Mouse (Mus musculus): ENCODE data around the gene Nrde2.

The Nrde2 gene

DNA sequence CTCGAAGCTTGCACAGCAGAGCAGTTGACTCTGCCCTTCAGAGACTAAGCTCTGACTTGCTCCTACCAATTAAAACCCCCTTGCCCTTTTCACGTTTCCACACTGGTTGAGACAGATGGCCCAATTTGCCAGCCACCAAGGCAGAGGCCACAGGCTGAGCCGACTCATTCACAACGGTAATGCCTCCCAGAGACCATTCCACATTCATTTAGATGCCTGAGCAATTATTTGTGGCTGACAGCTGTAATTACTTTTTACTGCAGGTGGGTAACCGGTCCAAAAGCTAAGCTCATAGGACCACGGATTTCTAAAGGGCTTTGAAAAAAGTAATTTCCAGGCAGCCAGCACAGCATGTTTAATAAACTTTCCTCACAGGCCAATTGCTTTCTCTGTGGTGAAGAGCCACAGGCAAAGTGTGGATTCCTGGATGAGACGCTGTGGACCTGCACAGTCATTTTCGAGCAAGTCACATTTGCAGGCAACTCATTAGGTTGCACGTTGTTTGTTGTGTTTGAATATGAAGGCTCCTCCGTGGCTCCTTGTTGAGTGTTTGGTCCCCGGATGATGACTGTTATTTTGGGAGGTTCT is 17.1 kb upstream of the Nrde2 start:
- DNase-seq = no peak

DNA sequence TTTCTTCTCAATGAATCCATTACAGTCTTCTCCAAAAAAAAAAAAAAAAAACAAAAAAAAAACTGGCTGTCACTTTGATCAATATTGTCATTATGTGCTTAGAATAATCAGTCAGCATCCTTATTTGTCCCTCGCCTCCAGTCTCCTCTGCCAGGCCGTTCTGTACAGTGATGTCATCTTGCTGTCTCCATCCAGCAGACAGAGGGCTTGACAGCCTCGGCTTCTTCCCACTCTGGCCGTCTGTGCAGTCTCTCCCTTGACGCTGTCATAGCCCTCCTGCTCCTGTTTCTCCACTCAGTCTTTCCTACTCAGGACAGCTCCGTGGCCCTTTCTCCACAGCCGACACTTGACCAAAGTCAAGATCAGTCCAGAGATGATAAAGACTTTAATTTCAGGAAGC is 13.0 kb upstream of the Nrde2 start:
- no peak for DNase-seq

DNA sequence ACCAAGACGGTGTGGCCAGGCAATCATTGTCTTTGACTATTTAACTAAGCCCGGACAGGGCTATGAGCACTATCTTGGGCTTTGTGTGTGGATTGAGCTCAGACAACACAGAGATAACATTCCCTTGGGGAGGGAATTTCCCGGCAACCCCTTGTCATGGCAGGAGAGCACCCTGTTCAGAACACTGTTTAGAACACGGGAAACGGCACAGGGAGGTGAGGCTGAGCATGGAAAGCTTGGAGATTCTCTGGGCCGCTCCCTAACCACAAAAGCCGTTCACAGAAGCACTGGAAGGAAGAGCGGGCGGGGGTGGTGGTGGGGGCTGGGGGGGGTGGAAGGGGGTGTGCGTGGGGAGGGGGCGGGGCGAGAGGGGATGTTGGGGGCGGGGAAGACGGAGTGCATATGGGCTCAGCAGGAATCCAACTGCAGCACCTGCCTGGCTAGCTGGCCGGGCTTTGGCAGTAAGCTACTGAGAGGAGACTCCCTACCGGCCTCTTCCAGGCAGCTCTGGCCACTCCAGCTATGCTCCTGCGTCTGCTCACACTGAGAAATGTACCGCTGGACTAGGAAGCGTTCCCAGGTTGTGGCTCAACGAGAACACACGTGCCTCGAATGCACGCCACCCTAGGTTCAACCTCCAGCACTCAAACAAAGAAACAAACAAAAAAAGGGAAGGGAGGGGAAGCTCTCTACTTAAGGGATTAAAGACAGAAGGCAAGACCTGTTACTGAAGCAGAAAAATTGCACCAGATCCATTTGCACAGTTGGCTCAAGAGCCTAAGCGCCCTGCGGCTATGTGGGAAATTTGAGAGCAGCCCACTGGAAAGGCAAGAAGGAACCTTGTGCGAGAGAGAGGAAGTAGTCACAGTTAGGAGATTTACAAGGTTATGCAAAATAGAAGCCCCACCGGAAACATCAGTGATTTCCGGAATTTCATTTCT is 8.7 kb upstream of the Nrde2 start:
- peak; percentile 89 for DNase-seq

DNA sequence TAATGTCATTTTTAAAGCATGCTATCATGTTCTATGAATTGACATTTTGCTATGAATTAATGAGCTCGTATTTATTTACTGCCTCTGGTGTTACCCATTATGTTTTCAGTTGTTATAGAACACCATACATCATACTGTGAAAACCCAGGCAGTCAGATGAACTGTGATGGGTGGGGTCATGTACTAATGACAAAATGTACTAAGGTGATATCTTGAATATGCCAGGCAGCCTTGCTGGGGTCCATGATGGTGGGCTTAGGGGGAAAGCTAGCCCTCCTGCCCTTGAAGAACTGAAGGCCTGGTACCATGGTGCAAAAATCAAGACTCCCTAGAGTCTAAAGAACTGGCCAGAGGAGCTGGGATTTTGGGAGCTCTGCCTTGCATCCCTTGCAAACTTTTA is 8.0 kb upstream of the Nrde2 start:
- no peak for DNase-seq

DNA sequence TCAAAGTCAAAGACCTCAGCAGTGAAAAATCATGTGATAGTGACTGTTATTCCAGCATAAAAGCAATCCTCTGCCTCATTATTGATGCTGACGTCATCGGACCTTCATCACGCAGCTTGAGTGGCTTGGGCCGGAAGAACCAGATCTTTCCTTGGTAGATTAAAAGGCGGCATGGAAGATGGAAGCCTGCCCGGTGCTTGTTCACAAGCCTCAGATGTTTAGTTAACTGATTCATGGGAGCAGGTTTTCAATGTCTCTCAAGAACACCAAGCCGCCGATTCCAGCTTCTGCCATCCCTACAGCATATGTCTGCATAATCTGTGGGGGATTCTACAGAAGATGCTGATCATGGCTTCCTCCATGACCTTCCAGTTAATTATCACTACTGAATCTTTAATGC is 7.5 kb upstream of the Nrde2 start:
- peak; percentile 39 for DNase-seq

DNA sequence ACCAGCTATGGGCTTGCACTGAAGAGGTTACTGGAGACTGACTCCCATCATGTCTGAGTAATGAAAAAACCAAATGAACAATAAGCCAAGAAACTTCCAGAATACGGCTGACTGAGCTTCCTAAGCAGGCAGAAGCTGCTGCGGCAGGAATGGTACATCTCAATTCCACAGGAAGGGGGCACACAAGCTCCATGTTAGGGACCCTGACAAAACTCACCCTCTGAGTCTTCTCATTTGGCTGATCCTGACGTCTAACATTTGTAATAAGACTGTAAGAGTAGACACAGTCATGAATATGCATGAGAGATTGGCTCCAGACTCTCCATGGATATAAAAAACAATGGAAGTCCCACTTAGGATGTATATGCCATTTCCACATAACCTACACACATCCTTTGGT is 6.7 kb upstream of the Nrde2 start:
- DNase-seq = no peak

DNA sequence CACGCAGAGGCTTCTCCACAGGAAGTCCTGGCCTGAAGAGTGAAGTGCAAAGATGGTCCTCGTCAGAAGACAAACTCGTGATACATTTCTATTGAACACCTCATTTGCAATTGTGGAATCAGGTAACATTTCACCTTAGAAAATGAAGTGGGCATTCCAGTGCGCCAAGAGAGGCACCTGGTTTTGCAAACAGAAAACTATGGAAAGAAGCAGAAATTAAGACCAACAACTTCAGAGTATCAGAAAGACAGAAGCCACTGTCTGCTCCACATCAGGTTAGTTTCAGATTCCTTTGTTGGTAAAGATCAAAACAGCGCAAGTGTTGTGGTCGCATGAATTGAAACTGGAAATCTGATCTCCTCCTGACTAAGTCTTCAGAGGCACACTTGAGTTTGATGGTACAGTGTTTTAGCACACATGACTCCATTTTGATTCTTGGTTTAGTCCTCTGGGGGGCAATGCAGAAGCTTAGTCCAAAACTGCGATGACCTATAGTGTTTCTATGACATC is 5.6 kb upstream of the Nrde2 start:
- DNase-seq = no peak

DNA sequence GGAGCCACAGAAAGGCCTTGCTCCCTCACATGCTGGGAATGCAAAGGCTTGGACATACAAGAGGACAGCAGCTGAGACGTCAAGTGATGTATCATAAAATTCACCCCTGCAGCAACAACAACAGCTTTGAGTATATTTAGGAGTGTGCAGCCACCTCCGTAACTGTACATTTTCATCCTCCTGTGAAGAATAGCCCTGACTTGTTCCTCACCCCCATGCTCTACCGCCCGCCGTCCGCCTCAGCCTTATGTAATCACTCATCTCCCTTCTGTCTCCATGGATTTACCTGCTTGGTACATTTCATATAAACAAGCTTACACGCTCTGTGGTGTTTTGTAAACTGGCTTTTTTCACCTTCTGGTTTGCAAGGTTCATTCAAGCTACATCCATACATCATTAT is 7.0 kb downstream of the Nrde2 start:
- DNase-seq = no peak

DNA sequence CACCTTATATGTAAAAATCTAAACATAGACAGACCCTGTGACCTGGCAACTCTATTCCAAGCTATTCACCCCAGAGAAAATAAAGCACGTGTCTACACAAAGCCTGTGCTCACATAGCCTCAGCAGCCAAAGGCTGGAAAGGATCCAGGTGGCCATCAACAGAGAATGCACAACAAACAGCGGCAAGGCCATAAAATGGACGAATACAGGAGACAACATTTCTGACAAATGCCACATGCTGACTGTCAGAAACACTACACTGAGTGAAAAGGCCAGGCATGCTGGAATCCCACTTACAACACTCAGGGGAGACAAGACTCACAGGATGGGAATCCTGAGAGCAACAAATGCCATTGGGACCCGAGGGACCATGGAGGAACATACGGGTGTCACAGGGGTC is 15.2 kb downstream of the Nrde2 start:
- no peak for DNase-seq

DNA sequence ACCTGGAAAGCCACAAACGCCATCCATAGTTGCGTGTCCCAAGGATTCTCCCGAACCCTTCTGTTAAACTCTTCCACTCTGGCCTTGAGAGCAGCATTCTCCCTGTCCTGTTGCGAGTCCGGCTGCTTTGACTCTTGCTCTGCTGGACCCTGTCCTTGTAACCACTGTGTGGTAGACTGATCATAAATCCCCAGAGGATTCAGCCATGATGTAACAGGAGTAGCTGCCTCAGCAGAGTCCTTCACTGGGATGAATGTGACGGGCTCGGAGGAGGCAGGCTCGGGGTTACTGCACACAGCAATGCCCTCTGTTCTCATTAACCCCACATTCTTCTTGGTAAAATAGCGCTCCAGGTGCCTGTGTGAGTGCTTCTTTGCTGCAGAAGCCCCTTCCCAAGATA is 15.7 kb downstream of the Nrde2 start:
- no peak for DNase-seq

DNA sequence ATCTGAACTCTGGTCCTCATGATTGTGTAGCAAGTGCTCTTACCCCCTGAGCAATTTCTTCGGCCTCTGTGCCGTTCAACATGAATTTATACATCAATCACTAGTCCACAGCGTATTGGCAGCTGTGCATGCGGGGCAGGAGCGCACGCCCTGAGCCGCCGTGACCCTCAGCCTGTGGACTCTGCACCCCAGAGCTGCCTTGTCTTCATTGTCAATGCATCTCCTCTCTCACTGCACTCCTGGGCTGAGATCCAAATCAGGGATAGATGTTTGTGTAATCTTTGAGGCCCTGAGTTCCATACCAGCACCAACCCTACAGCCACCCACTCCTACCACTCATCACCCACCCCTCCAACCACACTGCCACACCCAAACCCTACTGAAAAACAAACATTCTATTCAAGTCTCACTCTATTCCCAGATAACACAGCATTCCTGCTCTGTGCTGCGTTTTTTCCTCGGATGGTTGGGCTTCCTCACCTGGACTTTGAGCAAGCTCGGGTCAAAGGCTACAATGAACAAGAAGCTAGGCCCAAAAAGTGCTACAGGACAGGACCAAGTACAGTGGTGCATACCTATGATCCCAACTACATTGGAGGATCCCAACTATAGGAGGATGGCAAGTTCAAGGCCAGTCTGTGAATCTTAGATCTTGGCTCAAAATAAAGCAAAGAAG is 16.5 kb downstream of the Nrde2 start:
- no peak for DNase-seq

DNA sequence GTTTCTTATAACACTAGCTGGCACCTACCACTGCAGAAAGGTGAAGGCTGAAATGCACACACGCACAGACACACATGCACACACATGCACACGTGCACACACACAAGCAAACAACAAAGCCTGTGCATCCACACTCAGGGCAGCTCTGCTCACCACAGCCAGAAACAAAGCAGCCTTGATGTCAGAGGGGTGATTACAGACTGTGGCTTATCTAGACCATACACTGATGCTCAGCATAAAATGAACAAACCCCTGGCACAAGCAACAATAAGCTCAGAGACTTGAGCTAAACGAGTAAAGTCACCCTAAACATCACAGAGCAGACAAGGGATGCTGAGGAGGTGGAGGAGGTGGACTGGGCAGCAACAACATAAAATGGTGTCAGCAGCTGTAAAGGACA is 24.3 kb downstream of the Nrde2 start:
- DNase-seq = no peak

DNA sequence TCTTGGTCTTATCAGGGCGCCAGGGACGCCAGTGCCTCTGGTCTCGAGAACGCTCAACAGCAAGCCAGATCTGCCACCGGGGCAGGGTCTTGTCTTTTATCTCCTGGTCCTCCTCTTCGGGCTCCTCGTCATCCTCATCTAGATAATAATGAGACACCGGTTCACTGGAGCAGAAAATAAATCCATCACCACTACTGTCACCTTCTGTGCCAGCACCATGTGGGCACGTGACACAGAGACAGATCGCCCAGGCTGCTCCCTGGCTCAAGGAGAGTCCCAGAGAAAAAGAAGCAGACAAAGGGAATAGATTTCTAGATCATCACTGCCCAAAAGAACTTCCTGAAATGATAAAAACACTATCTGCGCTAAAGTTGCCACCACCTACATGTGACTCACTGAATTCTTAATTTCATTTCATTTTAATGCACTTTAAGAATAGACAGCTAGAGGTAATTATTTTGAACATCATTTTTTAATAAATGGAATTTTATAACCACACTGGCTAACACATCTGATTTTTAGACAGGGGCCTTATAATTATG is 25.0 kb downstream of the Nrde2 start:
- DNase-seq = no peak

DNA sequence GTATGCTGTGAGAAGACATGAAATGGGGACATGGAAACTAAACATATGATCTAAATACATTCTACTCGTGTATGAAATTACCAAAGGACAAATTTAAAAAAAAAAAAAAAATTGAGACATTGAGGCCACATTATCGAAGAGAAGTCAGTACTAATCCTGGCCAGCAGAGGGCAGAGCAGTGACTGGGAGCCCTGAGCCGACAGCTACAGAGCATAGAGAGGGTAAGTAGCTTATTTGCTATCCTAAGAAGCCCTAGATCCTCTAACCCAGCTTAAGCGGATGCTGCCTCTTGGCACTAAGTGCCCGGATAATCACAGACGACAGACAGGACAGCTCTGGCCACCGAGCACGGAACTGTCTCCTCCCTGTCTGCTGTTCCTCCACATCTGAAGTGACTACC is 27.8 kb downstream of the Nrde2 start:
- peak; percentile 67 for DNase-seq

DNA sequence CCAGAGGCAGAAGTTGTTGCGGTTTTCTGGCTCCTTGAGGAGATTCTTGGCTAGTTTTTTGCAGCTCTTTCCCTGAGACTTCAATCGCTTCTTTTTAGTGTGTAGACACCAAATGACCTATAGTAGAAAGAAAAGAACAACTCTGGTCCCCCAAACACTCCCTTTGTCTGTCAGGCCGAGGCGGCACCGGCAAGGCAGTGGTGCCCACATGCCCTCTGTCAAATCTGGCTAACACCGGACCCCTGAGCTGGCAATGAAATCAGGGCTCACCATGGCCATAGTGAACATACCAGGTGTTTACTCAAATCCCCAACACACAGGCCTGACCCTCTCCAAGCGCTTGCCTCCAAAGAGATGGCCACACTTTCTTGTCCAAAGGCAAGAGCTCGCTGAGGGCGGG is 28.3 kb downstream of the Nrde2 start:
- no peak for DNase-seq

DNA sequence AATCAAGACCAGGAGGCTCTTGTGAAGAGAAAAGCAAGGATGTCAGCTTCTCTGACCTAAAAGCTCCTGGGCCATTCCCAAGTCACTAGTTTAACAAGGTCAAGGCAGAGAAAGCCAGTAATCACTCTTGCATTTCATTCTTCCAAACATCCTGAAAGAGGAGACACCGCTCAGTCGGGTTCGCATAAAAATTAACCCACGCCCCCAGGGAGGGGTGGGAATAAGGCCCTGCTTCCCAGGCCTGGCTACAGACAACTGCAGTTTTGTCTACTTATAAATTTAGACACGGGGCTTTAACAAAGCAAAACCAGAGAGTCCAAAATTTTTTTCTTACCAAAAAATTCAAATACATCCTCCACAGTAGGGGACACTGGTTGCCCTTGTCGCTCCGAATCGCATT is 30.5 kb downstream of the Nrde2 start:
- DNase-seq = no peak

DNA sequence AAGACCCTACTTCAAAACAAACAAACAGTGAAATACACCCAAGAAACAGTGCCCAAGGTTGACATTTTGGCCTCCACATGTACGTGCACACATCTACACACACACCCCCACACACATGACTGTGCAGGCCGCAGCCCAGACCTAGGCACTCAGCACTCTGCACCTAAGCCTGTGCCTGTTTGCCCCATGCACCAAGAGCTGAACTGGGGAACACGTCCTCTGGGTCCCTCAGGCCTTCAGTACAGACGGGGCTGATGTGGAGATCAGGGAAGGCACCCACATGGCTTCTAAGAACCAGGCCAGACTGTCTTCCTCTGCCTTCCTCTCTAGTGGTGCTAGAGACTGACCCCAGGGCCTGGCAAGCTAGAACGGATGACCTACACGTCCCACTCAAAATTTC is 30.9 kb downstream of the Nrde2 start:
- DNase-seq = no peak

DNA sequence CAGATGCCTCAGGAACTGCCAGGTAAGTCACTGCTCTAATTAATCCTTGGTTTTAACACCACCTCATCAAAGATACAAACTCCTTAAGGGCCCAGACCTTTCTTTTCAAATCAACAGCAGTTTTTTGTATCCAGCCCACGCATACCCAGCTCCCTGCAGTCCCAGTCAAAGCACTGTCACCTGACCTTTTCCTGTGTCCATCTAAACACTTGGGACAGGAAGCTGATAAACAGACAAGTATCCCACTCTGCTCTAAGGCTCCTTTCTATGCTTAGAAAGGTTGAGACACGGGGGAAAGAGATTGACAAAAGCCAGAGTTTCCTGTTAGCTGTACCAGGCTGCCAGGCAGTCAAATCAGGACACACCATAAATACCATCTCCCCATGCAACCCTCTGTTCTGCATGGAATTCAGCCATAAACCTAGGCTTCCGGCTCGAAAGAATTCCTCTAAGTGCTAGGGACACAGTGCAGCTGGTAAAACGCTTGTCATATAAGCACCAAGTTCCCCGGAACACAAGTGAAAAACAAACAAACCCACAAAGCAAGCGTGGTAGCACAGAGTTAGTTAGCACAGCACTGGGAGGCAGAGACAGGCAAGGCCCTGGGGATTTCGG is 31.5 kb downstream of the Nrde2 start:
- DNase-seq = no peak

DNA sequence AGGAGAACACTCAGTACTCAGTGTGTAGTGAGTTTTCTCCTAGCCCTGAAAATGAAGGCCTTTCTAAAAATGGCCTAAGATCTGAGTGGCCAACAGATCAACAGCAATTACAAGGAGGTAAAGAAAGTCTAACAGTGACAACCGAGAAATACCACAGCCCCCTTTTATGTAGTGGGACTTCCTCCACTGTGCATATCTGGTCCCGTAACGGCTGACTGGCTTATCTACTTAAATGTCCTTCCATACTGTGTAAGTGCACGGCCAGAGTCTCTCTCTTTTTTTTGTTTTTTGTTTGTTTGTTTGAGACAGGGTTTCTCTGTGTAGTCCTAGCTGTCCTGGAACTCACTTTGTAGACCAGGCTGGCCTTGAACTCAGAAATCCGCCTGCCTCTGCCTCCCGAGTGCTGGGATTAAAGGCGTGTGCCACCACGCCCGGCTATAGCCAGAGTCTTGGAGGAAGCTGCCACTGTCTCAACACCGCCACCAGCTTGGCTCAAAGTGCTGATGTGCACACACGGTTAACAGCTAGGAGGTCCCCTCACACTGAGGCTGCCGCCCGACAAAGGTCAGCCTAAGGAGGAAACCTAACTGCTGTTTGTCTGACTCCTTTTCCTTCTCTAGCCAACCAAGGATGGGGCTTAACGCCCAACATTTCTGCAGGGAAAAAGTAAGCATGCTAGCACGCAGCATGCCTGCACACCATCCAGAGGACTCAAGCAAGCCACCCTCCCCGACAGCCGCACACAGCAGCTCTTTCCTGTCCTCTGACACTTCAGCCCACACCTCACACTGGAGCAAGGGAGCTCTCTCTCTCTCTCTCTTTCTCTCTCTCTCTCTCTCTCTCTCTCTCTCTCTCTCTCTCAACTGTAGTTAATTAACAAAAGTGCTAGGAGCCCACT is 32.2 kb downstream of the Nrde2 start:
- no peak for DNase-seq

DNA sequence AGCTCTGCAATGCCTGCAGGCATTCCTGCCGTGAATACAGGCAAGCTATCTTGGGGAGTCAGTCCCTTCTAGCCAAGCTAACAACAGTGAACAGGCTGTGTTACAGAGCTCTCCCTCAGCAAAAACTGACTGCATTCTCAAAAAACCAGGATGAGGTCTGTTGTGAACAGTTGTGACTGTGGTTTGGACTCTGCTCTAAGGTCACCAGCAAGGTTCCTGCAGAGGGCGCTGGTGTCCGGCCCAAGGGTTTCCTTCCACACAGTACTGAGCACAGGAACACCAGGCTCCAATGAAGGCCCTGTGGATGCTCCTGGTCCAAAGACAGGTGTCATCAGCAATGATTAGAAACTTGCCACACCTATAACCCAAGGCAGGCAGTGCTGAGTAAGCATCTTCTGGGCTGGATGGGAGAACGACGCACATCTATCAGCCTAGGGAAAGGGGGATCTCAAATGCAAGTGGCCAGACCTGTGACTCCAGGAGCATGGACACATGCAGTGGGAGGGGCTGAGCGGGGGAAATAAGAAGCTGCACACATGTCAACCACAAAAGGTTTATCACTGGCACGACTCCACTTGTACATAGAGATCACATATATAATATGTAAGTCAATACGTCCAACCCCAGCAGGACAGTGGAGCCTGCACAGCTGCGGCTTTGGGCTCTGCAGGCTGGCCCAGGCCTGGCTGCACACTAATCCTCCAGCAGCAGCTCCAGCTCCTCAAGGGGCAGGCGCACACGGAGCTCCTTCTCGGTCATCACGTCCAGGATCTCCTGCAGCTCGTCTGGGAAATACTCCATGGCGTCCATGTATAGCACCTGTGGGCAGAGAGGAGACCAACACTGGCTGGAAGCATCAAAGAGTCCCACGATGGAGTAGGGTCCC is 34.3 kb downstream of the Nrde2 start:
- DNase-seq = no peak

DNA sequence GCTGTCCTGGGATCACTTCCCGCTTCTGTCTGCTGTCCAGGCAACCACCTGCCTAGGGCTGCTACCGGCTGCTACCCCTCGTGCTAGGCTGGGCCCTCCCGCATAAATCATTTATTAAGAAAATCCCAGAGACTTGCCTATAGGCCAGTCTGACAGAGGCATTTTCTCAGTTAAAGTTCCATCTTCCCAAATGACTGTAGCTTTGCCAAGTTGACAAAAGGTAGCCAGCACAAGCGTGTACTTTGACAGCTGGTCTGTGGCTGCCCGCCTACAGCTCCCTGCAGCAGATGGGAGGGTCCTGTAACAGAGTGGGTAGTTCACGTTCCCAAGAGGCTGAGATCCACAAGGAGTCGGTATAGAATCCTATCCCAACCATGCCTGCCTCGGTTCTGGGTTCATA is 36.0 kb downstream of the Nrde2 start:
- DNase-seq = no peak
